Mouse (Mus musculus) C2C12 (cell line): ENCODE data around the gene Ino80b.

Experiments
- CTCF ChIP-seq: IDR thresholded peaks from one replicate; pipeline ENCODE4 v1.5.1; 2011; ENCODE audit not compliant: control insufficient read depth, insufficient read depth, insufficient read length
- MYOD1 ChIP-seq: IDR thresholded peaks from one replicate; pipeline ENCODE4 v1.6.1; 2011; ENCODE audit warnings: low read depth; ENCODE audit not compliant: control insufficient read depth, insufficient read length
- MYOG ChIP-seq: IDR thresholded peaks from one replicate; pipeline ENCODE4 v1.6.1; 2011; ENCODE audit not compliant: control insufficient read depth, insufficient read length; ENCODE audit errors: extremely low read depth
- USF1 ChIP-seq: IDR thresholded peaks from one replicate; pipeline ENCODE4 v1.6.1; 2011; ENCODE audit warnings: low read depth, mild to moderate bottlenecking, control low read depth, moderate library complexity

GRCm38 (mm10) chr6:83161921-83162641, 36.9 kb upstream of the Ino80b start:
- TF ChIP-seq MYOD1 (no peak), CTCF (no peak), MYOG (no peak), USF1 (no peak)
